Mouse (Mus musculus) heart, adult 2 months (tissue): ENCODE measurements around the gene Il15. TPM values are rescaled to one million over a fixed set of nuclear protein-coding genes. Genes with fewer than 3 reads are reported as not detected.

ENCODE experiments used
- DNase-seq, 2 experiments: peaks; one replicate each; pipeline ENCODE4 v3.0.0; 2021
- H3K27ac ChIP-seq: fragments of 200-600 bp; 2 replicates; pipeline ENCODE4 v1.8.1; 2022
- H3K27me3 ChIP-seq: fragments of 200-500 bp; 2 replicates; pipeline ENCODE4 v1.6.1; 2012; ENCODE audit warnings: mild to moderate bottlenecking, low read length, inconsistent platforms, mixed read lengths; ENCODE audit not compliant: control insufficient read depth, insufficient read depth
- H3K36me3 ChIP-seq: fragments of 200-500 bp; 2 replicates; pipeline ENCODE4 v1.6.1; 2012; ENCODE audit warnings: low read length, inconsistent platforms; ENCODE audit not compliant: control insufficient read depth, insufficient read depth
- H3K4me1 ChIP-seq: fragments of 200-500 bp; 2 replicates; pipeline ENCODE4 v1.6.1; 2011; ENCODE audit warnings: low read length; ENCODE audit not compliant: control insufficient read depth, insufficient read depth
- H3K4me3 ChIP-seq: fragments of 200-600 bp; 2 replicates; pipeline ENCODE4 v1.8.1; 2022
- H3K79me2 ChIP-seq: fragments of 200-500 bp; replicated peaks from 2 replicates; pipeline ENCODE4 v1.6.1; 2012; ENCODE audit warnings: mild to moderate bottlenecking, inconsistent platforms, low read length, moderate library complexity, mixed read lengths; ENCODE audit not compliant: control insufficient read depth, insufficient read depth
- H3K9ac ChIP-seq: fragments of 200-500 bp; 2 replicates; pipeline ENCODE4 v1.6.1; 2012; ENCODE audit warnings: low read depth, mild to moderate bottlenecking, control low read depth, inconsistent platforms, low read length, mixed read lengths
- CTCF ChIP-seq: fragments of 200-600 bp; IDR thresholded peaks from 2 replicates; pipeline ENCODE4 v1.8.1; 2022; ENCODE audit warnings: antibody characterized with exemption, mild to moderate bottlenecking, moderate library complexity
- EP300 ChIP-seq: fragments of 200-500 bp; IDR thresholded peaks from 2 replicates; pipeline ENCODE4 v1.6.1; 2011; ENCODE audit warnings: low read depth, low read length, control low read depth; ENCODE audit not compliant: insufficient read depth
- POLR2A ChIP-seq: fragments of 200-500 bp; IDR thresholded peaks from 2 replicates; pipeline ENCODE4 v1.6.1; 2011; ENCODE audit warnings: mild to moderate bottlenecking, low read depth, low read length, control low read depth; ENCODE audit not compliant: insufficient read depth
- WGBS: fragments of 180-500 bp; shearing (Covaris S2); methylation state at CpG from one replicate; pipeline ENCODE4 v1.1.7; 2018; 5-methylcytosine and 5-hydroxymethylcytosine counted together
- intact Hi-C: fragments of 180-260 bp; cut with DNase I; formaldehyde crosslinking; loops from one replicate; pipeline ENCODE4 v1.15.1; 2025
- long read RNA-seq: library from polyadenylated mRNA; stranded (forward); transcript quantifications from one replicate; pipeline ENCODE4 v2.0.0, GENCODE M21; 2021
- polyA plus RNA-seq: library from polyadenylated mRNA; depleted of rRNA; stranded (reverse); fragments of >200 nt; gene quantifications from 2 replicates; pipeline ENCODE4 v1.2.3, GENCODE M21; 2012; rRNA removed
- total RNA-seq, 2 experiments: library from RNA; stranded (reverse); gene quantifications; 2 replicates each; pipeline ENCODE4 v1.2.3; 2021

The Il15 gene
- total RNA-seq (10 to 100 TPM; 34.3 to 43.6 TPM), polyA plus RNA-seq (28.2 and 29.5 TPM in 2 replicates)
- long read RNA-seq, partial matches to known transcripts, result 0 of 20 reads
- long read RNA-seq, other reads (novel, unspliced or antisense), result 20 of 20 reads

DNA sequence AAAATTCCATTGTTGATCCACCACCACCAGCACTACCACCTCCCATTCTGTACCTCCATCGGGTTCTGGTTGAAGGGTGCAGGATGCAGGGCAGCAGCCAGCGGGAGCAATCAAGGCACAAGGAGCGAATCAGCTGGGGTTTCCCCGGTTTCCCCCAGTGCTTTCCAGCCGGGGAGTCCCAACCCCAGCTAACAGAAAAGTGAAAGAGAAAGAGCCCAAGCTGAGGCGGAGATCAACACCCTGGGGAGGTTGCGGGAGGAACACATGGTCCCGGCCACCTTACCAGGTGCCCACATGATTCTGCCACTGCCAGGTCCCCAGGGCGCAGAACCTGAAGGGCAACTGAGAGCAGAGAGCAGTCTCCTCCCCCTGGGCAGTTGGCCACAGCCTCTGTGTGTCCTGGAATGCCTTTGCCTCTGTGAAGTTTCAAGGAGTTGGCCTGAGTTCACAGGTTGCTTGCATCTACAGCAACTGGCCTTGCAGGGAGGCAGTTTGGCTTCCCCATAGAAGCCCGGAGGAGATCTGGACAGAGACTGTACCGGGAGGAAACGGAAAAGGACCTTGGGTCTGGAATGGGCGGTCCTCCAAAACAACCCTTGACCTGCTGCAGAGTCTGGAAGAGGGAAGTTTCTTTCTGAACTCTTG lies at the start of gene Il15:
Il15 (minus strand) TSS at position 537 of the 645 bp plus-strand sequence.
- H3K79me2 ChIP-seq, result peaks cover 8% of the 10 kb centered on the region
- under 1% methylated on average over 13 of the region's 13 CpGs for WGBS
- peaks cover 18% of the 10 kb centered on the region for H3K36me3 ChIP-seq
- no peaks in the 10 kb centered on the region for H3K27me3 ChIP-seq
- peak within 1 kb of the TSS; percentile 63 for H3K9ac ChIP-seq
- DNase-seq, result peak; percentile 85 to 88
- H3K4me3 ChIP-seq, result peak within 1 kb of the TSS; percentile 89
- H3K27ac ChIP-seq, result peak within 1 kb of the TSS; percentile 90
- intact Hi-C loops, result loop anchor here (2.0 to 5.0 kb wide), 3 partner anchors 14 to 294 kb away; no protein-coding TSS in a partner anchor
- TF ChIP-seq POLR2A (peak; percentile 86), EP300 (peak; percentile 85; the same call in 1 of the 2 replicates), CTCF (no peak)
- peaks cover 16% of the 10 kb centered on the region for H3K4me1 ChIP-seq

DNA sequence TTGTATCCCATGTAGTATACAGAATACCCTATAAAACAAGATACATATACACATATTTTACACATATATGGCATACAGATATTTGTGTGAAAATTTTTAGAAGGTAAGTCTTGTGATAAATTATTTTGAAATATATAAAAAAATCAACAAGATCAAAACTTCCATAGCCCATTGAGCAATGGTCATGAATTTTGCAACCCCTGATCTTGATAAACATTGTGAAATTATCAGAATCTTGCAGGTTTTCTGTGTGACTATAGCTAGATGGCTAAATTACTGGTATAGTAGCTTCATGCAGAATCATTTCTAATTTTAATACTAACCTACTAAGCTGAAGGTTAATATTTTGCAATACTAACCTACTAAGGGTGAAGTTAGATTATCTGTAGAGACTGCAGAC lies 41.9 kb upstream of the Il15 start:
- TF ChIP-seq CTCF, result no peak
- no peak for TF ChIP-seq EP300
- no peak for TF ChIP-seq POLR2A
- H3K27ac ChIP-seq, result no peak overlapping the region
- intact Hi-C loops, result no loop called here
- H3K79me2 ChIP-seq, result no peaks in the 10 kb centered on the region
- no peak for DNase-seq
- no peaks in the 10 kb centered on the region for H3K27me3 ChIP-seq
- no peaks in the 10 kb centered on the region for H3K36me3 ChIP-seq
- no peaks in the 10 kb centered on the region for H3K4me1 ChIP-seq
- H3K4me3 ChIP-seq, result no peak overlapping the region
- H3K9ac ChIP-seq, result no peak overlapping the region

- Histone ChIP-seq H3K79me2 (no peaks in the 10 kb centered on the region), H3K27ac (no peak overlapping the region), H3K36me3 (no peaks in the 10 kb centered on the region), H3K4me3 (no peak overlapping the region), H3K27me3 (no peaks in the 10 kb centered on the region), H3K9ac (no peak overlapping the region), H3K4me1 (no peaks in the 10 kb centered on the region; the same call in 1 of the 2 replicates)
- 62% methylated on average over 5 of the region's 5 CpGs for WGBS
- TF ChIP-seq EP300 (no peak), POLR2A (no peak), CTCF (no peak)
- peak in 1 of 2 experiments; percentile 20 for DNase-seq
- intact Hi-C loops, result no loop called here
Measured at GRCm38 (mm10) chr8:82416587-82417340, 13.7 kb upstream of the Il15 start.

- Histone ChIP-seq H3K79me2 (no peaks in the 10 kb centered on the region), H3K36me3 (no peaks in the 10 kb centered on the region), H3K27me3 (no peaks in the 10 kb centered on the region), H3K4me3 (no peak overlapping the region), H3K4me1 (no peaks in the 10 kb centered on the region; the same call in 1 of the 2 replicates), H3K9ac (no peak overlapping the region), H3K27ac (no peak overlapping the region)
- TF ChIP-seq EP300 (no peak), CTCF (no peak), POLR2A (no peak)
- WGBS, result 94% methylated on average over 1 of the region's 1 CpGs
- DNase-seq, result no peak
- intact Hi-C loops, result no loop called here
Measured at GRCm38 (mm10) chr8:82415485-82415884, 12.5 kb upstream of the Il15 start.

- H3K79me2 ChIP-seq, result no peaks in the 10 kb centered on the region
Measured at GRCm38 (mm10) chr8:82410135-82410534, 7.1 kb upstream of the Il15 start.

DNA sequence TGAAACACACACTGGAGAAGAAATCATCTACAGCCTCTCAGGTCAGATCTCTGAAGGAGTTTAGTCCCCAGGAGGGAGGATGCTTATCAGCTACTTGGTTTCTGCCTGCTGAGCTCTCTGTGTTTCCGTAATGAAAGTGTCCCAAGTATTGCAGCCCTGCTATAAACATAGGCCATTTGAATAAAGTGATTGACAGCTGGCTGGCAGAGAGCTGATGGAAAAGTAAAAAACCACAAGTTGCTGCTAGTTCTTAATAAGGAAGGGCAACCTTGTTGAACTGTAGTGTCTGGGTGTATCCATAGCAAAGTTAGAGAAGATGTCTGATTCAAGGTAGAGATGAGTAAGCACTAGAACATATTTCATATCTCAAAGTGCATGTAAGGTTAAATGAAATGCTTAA lies 4.0 kb upstream of the Il15 start:
- intact Hi-C loops, result no loop called here
- H3K4me3 ChIP-seq, result no peak overlapping the region
- H3K79me2 ChIP-seq, result no peaks in the 10 kb centered on the region
- no peak overlapping the region for H3K27ac ChIP-seq
- 85% methylated on average over 1 of the region's 1 CpGs for WGBS
- H3K4me1 ChIP-seq, result 0 out of 2 replicates have a peak, but pooled peaks cover 2% of the 10 kb centered on the region
- DNase-seq, result no peak
- peaks cover 3% of the 10 kb centered on the region; the same call in 1 of the 2 replicates for H3K36me3 ChIP-seq
- H3K9ac ChIP-seq, result no peak overlapping the region
- no peaks in the 10 kb centered on the region for H3K27me3 ChIP-seq
- TF ChIP-seq EP300 (no peak), CTCF (no peak), POLR2A (no peak)

More at GRCm38 (mm10) chr8:82410135-82410534, 7.1 kb upstream of the Il15 start:
- Histone ChIP-seq H3K9ac (no peak overlapping the region), H3K27ac (no peak overlapping the region), H3K27me3 (no peaks in the 10 kb centered on the region), H3K36me3 (no peaks in the 10 kb centered on the region), H3K4me1 (no peaks in the 10 kb centered on the region), H3K4me3 (no peak overlapping the region)
- no peak for DNase-seq
- TF ChIP-seq POLR2A (no peak), CTCF (no peak), EP300 (no peak)
- WGBS, result 88% methylated on average over 3 of the region's 3 CpGs
- intact Hi-C loops, result no loop called here
